Mouse (Mus musculus) neural tube, embryonic 11.5 days (tissue): Measurements from ENCODE around the gene Wipf1. TPM values are rescaled to one million over a fixed set of nuclear protein-coding genes. Genes with fewer than 3 reads are reported as not detected.
"Not testable (repeated sequence)": the region's sequence is repeated elsewhere in the genome, so short reads cannot be mapped to it uniquely, and the experiment has no call there.

ENCODE experiments used
- ATAC-seq: fragments of 200-750 bp; cut with Nextera tagmentation; 2 replicates; pipeline ENCODE4 v1.8.0; 2017; ENCODE audit warnings: moderate number of reproducible peaks, mild to moderate bottlenecking, moderate TSS enrichment, moderate library complexity; ENCODE audit not compliant: insufficient read depth, low FRiP score, low TSS enrichment
- DNase-seq: peaks from one replicate; pipeline ENCODE4 v3.0.0-alpha.2; 2015; ENCODE audit warnings: low spot score
- H3K27ac ChIP-seq: fragments of 300-500 bp; sonication (generic); 2 replicates; pipeline ENCODE4 v1.5.1; 2014; ENCODE audit warnings: low read depth, mild to moderate bottlenecking, low read length
- H3K27me3 ChIP-seq: fragments of 300-500 bp; sonication (generic); 2 replicates; pipeline ENCODE4 v1.6.1; 2014; ENCODE audit warnings: mild to moderate bottlenecking, low read length, mixed read lengths; ENCODE audit not compliant: control insufficient read depth, insufficient read depth
- H3K36me3 ChIP-seq: fragments of 300-500 bp; sonication (generic); 2 replicates; pipeline ENCODE4 v1.6.1; 2014; ENCODE audit warnings: mild to moderate bottlenecking, low read length, moderate library complexity, mixed read lengths; ENCODE audit not compliant: control insufficient read depth, insufficient read depth
- H3K4me1 ChIP-seq: fragments of 300-500 bp; sonication (generic); 2 replicates; pipeline ENCODE4 v1.6.1; 2014; ENCODE audit warnings: low read length, mixed read lengths; ENCODE audit not compliant: control insufficient read depth, insufficient read depth
- H3K4me2 ChIP-seq: fragments of 300-500 bp; sonication (generic); 2 replicates; pipeline ENCODE4 v1.6.1; 2014; ENCODE audit warnings: low read depth, mild to moderate bottlenecking, moderate library complexity
- H3K4me3 ChIP-seq: fragments of 300-500 bp; sonication (generic); 2 replicates; pipeline ENCODE4 v1.5.1; 2014; ENCODE audit warnings: low read depth, low read length
- H3K9ac ChIP-seq: fragments of 300-500 bp; sonication (generic); 2 replicates; pipeline ENCODE4 v1.6.1; 2014; ENCODE audit warnings: mild to moderate bottlenecking, low read length
- H3K9me3 ChIP-seq: fragments of 300-500 bp; sonication (generic); 2 replicates; pipeline ENCODE4 v1.6.1; 2016; ENCODE audit warnings: low read length; ENCODE audit not compliant: control insufficient read depth
- WGBS: fragments of 180-500 bp; shearing (Covaris S2); extraction: QIAGEN DNeasy Blood & Tissue Kit; methylation state at CpG from one replicate; pipeline ENCODE4 v1.1.7; 2014; 5-methylcytosine and 5-hydroxymethylcytosine counted together
- polyA plus RNA-seq: library from polyadenylated mRNA; unstranded; fragments of >200 nt; fragmentation: Nextera tagmentation; extraction: Ambion mirVana; gene quantifications from 2 replicates; pipeline ENCODE4 v1.2.1, GENCODE M21; 2014

Wipf1 gene
- polyA plus RNA-seq, 1 experiment from 2014 or later: 9.0 TPM

DNA sequence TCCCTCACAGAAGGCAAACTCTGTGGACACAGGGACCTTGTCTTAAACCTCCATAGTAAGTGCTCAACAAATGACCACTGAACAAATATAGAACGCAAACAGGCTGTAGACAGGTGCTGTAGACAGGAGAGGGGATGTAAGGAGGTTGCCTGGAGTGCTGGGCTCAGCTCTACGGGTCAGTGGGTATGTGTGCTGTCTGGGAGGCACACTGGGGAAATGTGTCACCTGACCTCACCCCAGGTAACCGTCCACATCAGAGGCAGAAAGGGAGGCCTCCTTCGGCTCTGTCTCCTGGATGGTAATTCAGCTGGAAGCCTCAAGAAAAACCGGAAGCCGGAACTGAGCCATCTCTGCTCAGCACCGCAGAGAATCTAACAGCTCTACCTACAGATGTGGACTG, 21.6 kb downstream of the Wipf1 start:
- ATAC-seq (no peak), DNase-seq (no peak)

GRCm38 (mm10) chr2:73506337-73506736, 23.2 kb downstream of the Wipf1 start:
- DNase-seq, H3K4me1 ChIP-seq, H3K4me3 ChIP-seq, H3K27me3 ChIP-seq, H3K9me3 ChIP-seq, H3K9ac ChIP-seq, H3K4me2 ChIP-seq, ATAC-seq, H3K36me3 ChIP-seq, H3K27ac ChIP-seq: not testable (repeated sequence)
- WGBS: 98% methylated on average over 4 of the region's 4 CpGs

More for the DNA sequence above, 21.6 kb downstream of the Wipf1 start:
- Histone ChIP-seq H3K27ac (no peak overlapping the region), H3K4me1 (no peaks in the 10 kb centered on the region), H3K9me3 (no peaks in the 10 kb centered on the region), H3K27me3 (no peaks in the 10 kb centered on the region), H3K4me3 (no peak overlapping the region), H3K9ac (no peak overlapping the region), H3K4me2 (no peak overlapping the region), H3K36me3 (no peaks in the 10 kb centered on the region)
- WGBS: 72% methylated on average over 7 of the region's 7 CpGs

DNA sequence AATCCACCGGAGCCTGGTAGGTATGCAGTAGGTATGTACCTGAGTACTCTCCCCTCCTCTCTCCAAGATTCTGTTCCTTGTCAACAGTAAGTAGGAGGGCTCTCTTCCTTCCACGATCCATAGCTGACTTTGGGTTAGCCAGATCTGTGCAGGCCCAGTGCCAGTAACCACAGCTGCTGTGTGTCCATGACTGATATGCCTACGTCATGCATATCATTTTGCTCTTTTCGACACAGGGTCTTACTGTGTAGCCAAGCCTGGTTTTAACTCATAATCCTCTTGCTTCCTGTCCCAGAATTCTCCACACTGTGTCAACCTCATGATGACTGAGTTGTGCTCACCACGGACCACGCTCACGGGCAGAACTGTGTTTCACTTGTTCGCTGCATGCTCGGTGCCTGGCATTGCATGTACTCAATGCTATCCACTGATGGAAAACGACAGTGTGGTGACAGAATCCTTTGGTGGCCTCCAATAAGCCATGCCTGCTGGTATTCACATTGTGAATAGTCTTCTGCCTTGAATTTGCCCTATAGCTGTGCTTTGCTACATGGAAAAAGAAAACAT, 26.6 kb downstream of the Wipf1 start:
- no peak overlapping the region for H3K9ac ChIP-seq
- WGBS: 95% methylated on average over 10 of the region's 10 CpGs
- no peaks in the 10 kb centered on the region for H3K27me3 ChIP-seq
- H3K4me2 ChIP-seq: no peak overlapping the region
- no peaks in the 10 kb centered on the region for H3K4me1 ChIP-seq
- H3K27ac ChIP-seq: no peak overlapping the region
- ATAC-seq (no peak), DNase-seq (no peak)
- H3K9me3 ChIP-seq: no peaks in the 10 kb centered on the region
- H3K4me3 ChIP-seq: no peak overlapping the region
- H3K36me3 ChIP-seq: no peaks in the 10 kb centered on the region

- Histone ChIP-seq H3K27ac (no peak overlapping the region), H3K27me3 (no peaks in the 10 kb centered on the region), H3K9me3 (no peaks in the 10 kb centered on the region), H3K4me1 (no peaks in the 10 kb centered on the region), H3K36me3 (no peaks in the 10 kb centered on the region), H3K9ac (no peak overlapping the region), H3K4me3 (no peak overlapping the region), H3K4me2 (no peak overlapping the region)
- ATAC-seq: no peak
- WGBS: 87% methylated on average over 13 of the region's 13 CpGs
- no peak for DNase-seq
These were observed 28.7 kb downstream of the Wipf1 start for GRCm38 (mm10) chr2:73500864-73501263.

GRCm38 (mm10) chr2:73498322-73498721, 31.2 kb downstream of the Wipf1 start:
- ATAC-seq (no peak), DNase-seq (no peak)
- no peak overlapping the region for H3K4me3 ChIP-seq
- no peak overlapping the region for H3K27ac ChIP-seq
- H3K4me1 ChIP-seq: no peaks in the 10 kb centered on the region
- H3K36me3 ChIP-seq: no peaks in the 10 kb centered on the region
- no peaks in the 10 kb centered on the region for H3K9me3 ChIP-seq
- no peak overlapping the region for H3K9ac ChIP-seq
- H3K27me3 ChIP-seq: no peaks in the 10 kb centered on the region
- no peak overlapping the region for H3K4me2 ChIP-seq

DNA sequence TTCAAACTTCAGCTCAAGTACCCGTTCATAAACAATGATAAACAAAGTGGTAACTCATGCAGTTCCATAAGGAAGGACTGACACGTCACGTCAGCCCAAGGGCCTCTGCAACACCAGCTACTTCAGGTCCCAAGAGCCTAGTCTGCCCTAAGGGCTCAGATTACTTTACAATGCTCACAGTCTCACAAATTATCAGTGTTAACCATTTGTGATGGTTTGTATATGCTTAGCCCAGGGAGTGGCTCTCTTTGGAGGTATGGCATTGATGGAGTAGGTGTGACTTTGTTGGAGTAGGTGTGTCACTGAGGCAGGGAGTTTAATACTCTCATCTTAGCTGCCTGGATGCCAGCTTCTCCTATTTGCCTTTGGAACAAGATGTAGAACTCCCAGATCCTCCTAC, 32.0 kb downstream of the Wipf1 start:
- Histone ChIP-seq H3K27ac (no peak overlapping the region), H3K27me3 (no peaks in the 10 kb centered on the region), H3K9me3 (no peaks in the 10 kb centered on the region), H3K36me3 (no peaks in the 10 kb centered on the region), H3K9ac (no peak overlapping the region), H3K4me3 (no peak overlapping the region), H3K4me1 (no peaks in the 10 kb centered on the region), H3K4me2 (no peak overlapping the region)
- 65% methylated on average over 3 of the region's 3 CpGs for WGBS
- ATAC-seq (no peak), DNase-seq (no peak)

DNA sequence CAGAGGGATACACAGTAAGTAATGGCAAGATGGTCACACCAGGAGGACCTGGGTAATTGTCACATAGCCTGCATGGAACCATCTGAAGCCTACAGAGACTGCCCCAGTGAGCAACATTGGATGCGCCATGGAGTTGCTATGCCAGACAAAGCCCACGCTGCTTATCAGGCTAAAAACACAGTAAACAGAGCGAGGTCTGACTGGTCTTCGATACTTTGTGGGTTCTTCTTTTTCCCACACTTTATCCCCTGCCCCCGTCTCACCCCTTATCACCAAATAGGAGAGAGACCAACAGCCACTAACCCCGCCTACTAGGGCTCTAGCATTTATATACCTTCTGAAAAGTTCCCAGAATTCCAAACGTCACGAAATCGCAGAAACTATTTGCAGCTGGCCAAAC, 32.6 kb downstream of the Wipf1 start:
- ATAC-seq: no peak
- Histone ChIP-seq H3K4me1 (no peaks in the 10 kb centered on the region), H3K27me3 (no peaks in the 10 kb centered on the region), H3K36me3 (no peaks in the 10 kb centered on the region), H3K4me2 (no peak overlapping the region), H3K9me3 (no peaks in the 10 kb centered on the region), H3K27ac (no peak overlapping the region), H3K9ac (no peak overlapping the region), H3K4me3 (no peak overlapping the region)
- 90% methylated on average over 9 of the region's 9 CpGs for WGBS
- DNase-seq: no peak

DNA sequence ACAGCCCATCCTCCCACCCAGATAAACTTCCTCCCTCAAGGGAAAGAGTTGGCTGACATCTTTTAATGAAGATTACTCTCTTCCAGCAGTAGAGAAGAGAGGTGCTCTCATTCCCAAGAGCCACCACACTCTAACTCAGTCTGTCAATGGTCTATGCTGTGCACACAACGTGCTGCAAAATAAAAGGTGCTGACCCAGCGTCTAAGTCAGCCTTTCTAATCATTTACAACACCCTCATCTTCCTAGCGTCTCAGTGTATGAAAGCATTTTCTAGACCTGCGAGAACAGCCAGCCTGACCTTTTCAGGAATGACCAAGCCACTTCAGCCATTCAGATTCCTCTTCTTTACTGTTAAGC, 33.2 kb downstream of the Wipf1 start:
- Histone ChIP-seq H3K4me2 (no peak overlapping the region), H3K4me1 (no peaks in the 10 kb centered on the region), H3K9ac (no peak overlapping the region), H3K9me3 (no peaks in the 10 kb centered on the region), H3K27me3 (no peaks in the 10 kb centered on the region), H3K27ac (no peak overlapping the region), H3K4me3 (no peak overlapping the region), H3K36me3 (no peaks in the 10 kb centered on the region)
- DNase-seq: no peak
- no peak for ATAC-seq
- 50% methylated on average over 4 of the region's 4 CpGs for WGBS

DNA sequence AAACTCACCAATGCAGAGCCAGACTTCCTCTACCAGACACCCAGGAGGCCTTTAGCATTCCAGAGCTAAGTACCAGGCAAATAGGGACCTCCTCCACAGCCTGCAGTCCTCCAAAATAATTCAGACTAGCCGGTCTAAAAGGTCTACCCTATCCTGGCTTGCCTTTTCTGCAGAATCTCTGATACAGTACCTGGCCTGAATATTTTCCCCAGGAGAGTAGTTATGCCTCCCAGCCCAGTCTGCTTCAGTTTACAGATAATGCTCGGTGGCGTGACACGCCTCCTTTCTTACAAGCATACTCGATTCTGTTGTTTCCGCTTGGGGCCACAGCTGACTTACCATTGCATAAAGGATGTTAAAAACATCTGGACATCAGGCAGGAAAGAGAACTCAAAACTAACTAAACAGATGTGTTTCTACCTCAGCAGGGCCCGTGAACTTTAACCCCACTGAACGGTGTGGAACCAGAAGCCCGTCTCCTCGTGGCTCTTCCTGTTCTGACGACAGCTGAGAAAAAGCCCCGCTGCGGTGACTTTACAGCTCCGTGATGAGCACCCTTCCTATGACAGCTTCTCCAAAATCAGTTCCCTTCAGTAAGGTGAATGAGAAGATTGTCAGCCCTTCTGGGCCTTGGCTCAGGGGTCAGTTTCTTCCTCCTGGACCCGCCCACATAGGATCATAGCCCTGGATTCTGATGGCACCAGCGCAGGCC, 33.8 kb downstream of the Wipf1 start:
- ATAC-seq (no peak), DNase-seq (peak; percentile 46)
- H3K36me3 ChIP-seq: no peaks in the 10 kb centered on the region
- no peak overlapping the region for H3K4me2 ChIP-seq
- H3K4me3 ChIP-seq: no peak overlapping the region
- no peaks in the 10 kb centered on the region for H3K9me3 ChIP-seq
- 0 out of 2 replicates have a peak overlapping the region, but pooled peaks have one; percentile 3 for H3K27ac ChIP-seq
- H3K27me3 ChIP-seq: no peaks in the 10 kb centered on the region
- no peaks in the 10 kb centered on the region for H3K4me1 ChIP-seq
- WGBS: 52% methylated on average over 16 of the region's 16 CpGs
- H3K9ac ChIP-seq: no peak overlapping the region
